Mouse (Mus musculus): ENCODE results near the gene Rph3al.

DNA sequence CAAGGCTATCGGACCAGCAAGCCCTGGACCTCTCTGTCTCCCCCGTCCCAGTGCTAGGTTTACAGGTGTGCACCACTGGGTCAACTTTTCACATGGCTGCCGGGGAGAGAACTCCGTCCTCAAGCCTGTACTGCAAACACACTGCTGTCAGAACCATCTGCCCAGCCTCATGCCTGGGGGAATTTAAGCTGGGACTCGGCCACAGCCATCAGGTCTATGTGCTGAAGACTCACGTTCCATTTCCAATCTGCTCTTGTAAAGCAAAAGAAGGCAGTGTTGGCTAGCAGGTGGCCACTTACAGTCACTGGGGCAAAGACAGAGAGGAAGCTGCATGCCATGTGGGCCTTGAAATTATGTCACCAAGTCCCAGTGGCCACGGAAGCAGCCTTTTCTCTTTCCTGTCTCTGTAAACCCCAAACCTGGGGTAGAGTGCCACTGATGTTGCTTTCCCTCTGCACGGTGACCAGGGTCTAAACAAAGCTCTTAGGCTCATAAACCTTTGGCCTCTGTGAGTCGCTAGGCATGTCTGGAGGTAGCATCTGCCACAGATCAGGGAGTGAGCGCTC is 99.3 kb downstream of the Rph3al start:
- TF ChIP-seq CTCF (IDR thresholded peaks at IDR 0.05; ENCODE audit: insufficient read depth, low read depth, low read length), result no peak
- TF ChIP-seq POLR2A (IDR thresholded peaks at IDR 0.05; ENCODE audit: insufficient read depth, low read depth, low read length), result no peak
